23 mouse cellular contexts compared by ENCODE assay signal in the genomic region with DNA sequence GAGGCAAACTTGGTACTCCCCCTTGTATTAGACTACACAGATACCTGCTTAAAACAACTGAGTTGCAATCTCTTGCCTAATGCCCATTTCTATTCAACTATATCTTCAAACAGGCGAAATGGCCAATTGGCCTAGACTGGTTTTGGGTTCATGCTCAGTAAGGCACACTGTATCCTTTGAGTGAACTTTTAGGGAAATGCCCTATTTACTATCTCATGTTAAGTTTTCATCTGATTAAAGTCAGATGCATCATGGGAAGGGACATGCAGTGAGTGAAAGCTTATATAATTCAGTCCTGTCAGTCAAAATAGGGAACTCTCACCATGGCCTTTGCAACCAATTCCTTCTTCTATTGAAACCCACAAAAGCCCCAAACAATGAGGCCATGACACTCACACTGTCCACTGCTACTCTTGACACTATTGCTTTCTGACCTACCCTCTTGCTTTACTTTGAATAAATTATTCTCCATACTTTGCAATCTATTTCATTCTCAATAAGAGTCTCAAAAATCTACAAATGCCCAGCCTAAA. TPM values are rescaled to one million over a fixed set of nuclear protein-coding genes. Genes with fewer than 3 reads are reported as not detected.
A peak's percentile ranks its signal among the peaks of the same experiment; 100 is the strongest.
DNase-seq lines count a peak whose midpoint lies in the region; ATAC-seq and TF ChIP-seq lines count a peak whose summit lies in the region.
"Had no signal": no experiment of that assay in that cellular context is flagged by ENCODE, and none has a peak within 500 bp of the region (broad histone marks: within the 10 kb centered on the region; RNA-seq: fewer than 3 reads in every experiment).

No protein-coding gene starts in this region.

- no peaks in the 10 kb centered on the region for H3K9me3 ChIP-seq in CH12.LX (replicated peaks; ENCODE audit: low read length)
- H3K9me3 ChIP-seq: embryonic facial prominence, embryonic 15.5 days; forebrain, embryonic 10.5 days; heart, embryonic 12.5 days; hindbrain, embryonic 12.5 days; intestine, embryonic 15.5 days had no signal

- peaks cover 31 to 35% of the 10 kb centered on the region in 2 experiments for H3K36me3 ChIP-seq in CH12.LX (replicated peaks in 1 of 2; ENCODE audit: control insufficient read depth in 1 of 2, insufficient read depth in 1 of 2, low read length in 1 of 2)
- H3K36me3 ChIP-seq: forebrain, embryonic 10.5 days; hindbrain, embryonic 12.5 days; intestine, embryonic 15.5 days had no signal

- in situ Hi-C loops in CH12.LX (cut with MboI; ENCODE audit: low pct_ligation_motif_present, low pct_unique_long_range_greater_than_20kb, low sequenced_read_pairs): no loop called here

- H3K4me3 ChIP-seq in CH12.LX (replicated peaks in 1 of 3; ENCODE audit: low read depth in 2 of 3, low read length in 2 of 3, poor library complexity in 1 of 3): no peak overlapping the region
- H3K4me3 ChIP-seq: embryonic facial prominence, embryonic 15.5 days; erythroblast, embryonic 14.5 days; forebrain, embryonic 10.5 days; gastrocnemius, adult 2 months; heart, embryonic 12.5 days; hindbrain, embryonic 12.5 days; intestine, embryonic 15.5 days had no signal

- no peak overlapping the region for H3K9ac ChIP-seq in CH12.LX (ENCODE audit: insufficient read depth, low read depth)
- H3K9ac ChIP-seq: embryonic facial prominence, embryonic 15.5 days; heart, embryonic 12.5 days; hindbrain, embryonic 12.5 days; intestine, embryonic 15.5 days had no signal

- no peaks in the 10 kb centered on the region for H3K27me3 ChIP-seq in CH12.LX (replicated peaks)
- H3K27me3 ChIP-seq: embryonic facial prominence, embryonic 15.5 days; heart, embryonic 12.5 days; hindbrain, embryonic 12.5 days; intestine, embryonic 15.5 days had no signal

- no peak overlapping the region for H3K4me2 ChIP-seq in CH12.LX (ENCODE audit: insufficient read depth, low read depth, poor library complexity, severe bottlenecking)
- H3K4me2 ChIP-seq: embryonic facial prominence, embryonic 15.5 days; heart, embryonic 12.5 days; hindbrain, embryonic 12.5 days; intestine, embryonic 15.5 days had no signal

- peak; percentile 67 for ATAC-seq in granulocyte monocyte progenitor cell, adult 5-6 weeks (replicated peaks; ENCODE audit: poor library complexity, severe bottlenecking)
- ATAC-seq in megakaryocyte progenitor cell, adult 5-6 weeks (replicated peaks; ENCODE audit: poor library complexity): peak; percentile 65
- ATAC-seq: forebrain, embryonic 14.5 days; hindbrain, embryonic 16.5 days; intestine, embryonic 15.5 days had no signal

- peak; percentile 32 for DNase-seq in 416B (ENCODE audit: low read depth)
- no peak for DNase-seq in CH12.LX (ENCODE audit: extremely low read depth)
- no peak for DNase-seq in kidney, adult 11 months
- no peak for DNase-seq in right cerebral cortex, postnatal 14 days
- DNase-seq in layer of hippocampus, postnatal 10 days (ENCODE audit: low spot score in 2 of 2): no peak
- DNase-seq: adrenal gland, adult 8-10 months; adrenal gland, postnatal 36 days; cerebellum, adult 2 months; cerebellum, postnatal 10 days; embryo, embryonic 11 days; gastrocnemius, adult 2 months; gastrocnemius, postnatal 25 days; heart, adult 18-20 months had no signal

- H3K27ac ChIP-seq in CH12.LX (ENCODE audit: insufficient read depth, low read depth): no peak overlapping the region
- H3K27ac ChIP-seq: embryonic facial prominence, embryonic 15.5 days; forebrain, embryonic 10.5 days; gastrocnemius, adult 2 months; hindbrain, embryonic 12.5 days; intestine, embryonic 15.5 days had no signal

- H3K79me2 ChIP-seq in CH12.LX (replicated peaks; ENCODE audit: control insufficient read depth, extremely low read depth, insufficient read depth, poor library complexity, severe bottlenecking): no peaks in the 10 kb centered on the region; the same call in 1 of the 2 replicates

- no peak for TF ChIP-seq CTCF in CH12.LX (conservative IDR thresholded peaks at IDR 0.05 in 1 of 2, IDR thresholded peaks at IDR 0.05 in 1 of 2; ENCODE audit: low read depth in 2 of 2, low read length in 2 of 2)

- peaks cover 0 to 34% of the 10 kb centered on the region in 2 experiments; a peak in 2 of 4 replicates for H3K4me1 ChIP-seq in CH12.LX (ENCODE audit: control insufficient read depth in 1 of 2, insufficient read depth in 2 of 2)
- H3K4me1 ChIP-seq: embryonic facial prominence, embryonic 15.5 days; hindbrain, embryonic 12.5 days; intestine, embryonic 15.5 days had no signal

- no peak for TF ChIP-seq EP300 in CH12.LX (IDR thresholded peaks at IDR 0.05; ENCODE audit: low read length)

- TF ChIP-seq RAD21 in CH12.LX (IDR thresholded peaks at IDR 0.05; ENCODE audit: low read depth, low read length): no peak

- no peak for TF ChIP-seq POLR2A in CH12.LX (IDR thresholded peaks at IDR 0.05; ENCODE audit: low read depth, low read length)

- dilution Hi-C loops in CH12.LX (cut with MboI; ENCODE audit: extremely low pct_ligation_motif_present, extremely low pct_unique_long_range_greater_than_20kb, low sequenced_read_pairs): no loop called here

TF ChIP-seq in CH12.LX, 34 proteins besides CTCF, POLR2A, EP300 and RAD21:
- TF ChIP-seq POLR2AphosphoS2 (IDR thresholded peaks at IDR 0.05; ENCODE audit: low read depth, low read length) (peak; percentile 83; the same call in 1 of the 2 replicates), ZNF384 (IDR thresholded peaks at IDR 0.05; ENCODE audit: low read depth, low read length) (no peak)

RNA-seq across cellular contexts. Expression of gene Birc2, which starts 9.9 kb away (rescaled TPM):
- total RNA-seq in CH12.LX (2012; rRNA removed) (59.6 and 94.7 TPM in 2 replicates), CH12.LX (2014; rRNA removed) (134 and 158 TPM in 2 replicates)
- polyA plus RNA-seq in CH12.LX (2012; ENCODE audit: insufficient read length, low read depth): 41.3 and 43.4 TPM in 2 replicates
- total RNA-seq in granulocyte monocyte progenitor cell, adult 5-6 weeks (2014; fragmentation: Nextera tagmentation): 25.5 and 30.8 TPM in 2 replicates
- total RNA-seq in granulocyte monocyte progenitor cell, adult 5-6 weeks (2017): 39.1 and 40.0 TPM in 2 replicates
- 32.7 and 36.2 TPM in 2 replicates for total RNA-seq in megakaryocyte progenitor cell, adult 5-6 weeks (2015)
- total RNA-seq in megakaryocyte progenitor cell, adult 5-6 weeks (2017): 34.1 and 40.0 TPM in 2 replicates
- 10 to 100 TPM; 24.9 to 26.9 TPM for total RNA-seq in layer of hippocampus, postnatal 10 days (2021)

RNA-seq across cellular contexts. Expression of gene Birc3, which starts 26.3 kb away (rescaled TPM):
- total RNA-seq in CH12.LX (2012; rRNA removed) (51.1 and 67.9 TPM in 2 replicates), CH12.LX (2014; rRNA removed) (75.6 and 80.0 TPM in 2 replicates)
- 67.8 and 73.2 TPM in 2 replicates for polyA plus RNA-seq in CH12.LX (2012; ENCODE audit: insufficient read length, low read depth)
- 21.6 and 34.6 TPM in 2 replicates for total RNA-seq in granulocyte monocyte progenitor cell, adult 5-6 weeks (2014; fragmentation: Nextera tagmentation)
- 31.1 and 35.7 TPM in 2 replicates for total RNA-seq in granulocyte monocyte progenitor cell, adult 5-6 weeks (2017)
- total RNA-seq in megakaryocyte progenitor cell, adult 5-6 weeks (2015): 34.4 and 38.0 TPM in 2 replicates
- 25.5 and 31.8 TPM in 2 replicates for total RNA-seq in megakaryocyte progenitor cell, adult 5-6 weeks (2017)
- total RNA-seq in layer of hippocampus, postnatal 10 days (2021): 1 to 10 TPM; 1.3 to 3.0 TPM

Comparison
In these comparisons a context has a peak if more than half of its experiments do, and no peak if none do; other contexts are left out.
1. RNA of gene Birc3, which starts 26.3 kb away (total RNA-seq): 51.1 to 80.0 TPM in CH12.LX, 25.5 to 38.0 TPM in megakaryocyte progenitor cell, adult 5-6 weeks and 21.6 to 35.7 TPM in granulocyte monocyte progenitor cell, adult 5-6 weeks; 1.3 to 3.0 TPM in layer of hippocampus, postnatal 10 days; every median in the first group is over 4 times any median in the second.